ENCODE assay signal across 31 mouse cellular contexts in genomic region chr2:68814409-68814808, GRCm38 (mm10). TPM values are rescaled to one million over a fixed set of nuclear protein-coding genes. Genes with fewer than 3 reads are reported as not detected.
DNase-seq lines count a peak whose midpoint lies in the region; ATAC-seq lines count a peak whose summit lies in the region.
"Had no signal": no experiment of that assay in that cellular context is flagged by ENCODE, and none has a peak within 500 bp of the region (broad histone marks: within the 10 kb centered on the region; RNA-seq: fewer than 3 reads in every experiment).

No protein-coding gene starts in this region.

- ATAC-seq in limb, embryonic 13.5 days (ENCODE audit: low FRiP score, low read depth) = peak; percentile 36; the same call in 1 of the 2 replicates
- no peak for ATAC-seq in forebrain, embryonic 13.5 days
- ATAC-seq: CD4-positive, CD25-positive, alpha-beta regulatory T cell, adult 4 months; forebrain, embryonic 16.5 days; intestine, embryonic 16.5 days; midbrain, embryonic 15.5 days had no signal

- DNase-seq in limb, embryonic 10.5 days (ENCODE audit: low spot score) = no peak
- peak; percentile 47 for DNase-seq in embryo, embryonic 10 days (ENCODE audit: low spot score)
- peak; percentile 53 for DNase-seq in embryo, embryonic 11 days
- peak; percentile 32 for DNase-seq in lung, postnatal 10 days
- DNase-seq in layer of hippocampus, postnatal 25 days (ENCODE audit: extremely low spot score in 1 of 2, low spot score in 1 of 2) = no peak
- DNase-seq: adrenal gland, postnatal 25 days; cerebellum, adult 11-12 months; cerebellum, postnatal 10 days; gastrocnemius, adult 2 months; gastrocnemius, postnatal 36 days; heart, adult 18-20 months; heart, postnatal 36 days; kidney, adult 8-10 months; kidney, postnatal 25 days; left cerebral cortex, postnatal 4 days; retina, postnatal 1 day; right cerebral cortex, postnatal 14 days had no signal

- no peak overlapping the region for H3K9ac ChIP-seq in limb, embryonic 13.5 days
- H3K9ac ChIP-seq in forebrain, embryonic 13.5 days = no peak overlapping the region
- H3K9ac ChIP-seq: embryonic facial prominence, embryonic 12.5 days; hindbrain, embryonic 13.5 days; liver, embryonic 15.5 days; midbrain, embryonic 15.5 days; neural tube, embryonic 15.5 days had no signal

- H3K9me3 ChIP-seq in limb, embryonic 13.5 days = no peaks in the 10 kb centered on the region
- H3K9me3 ChIP-seq in limb, embryonic 10.5 days (replicated peaks) = no peaks in the 10 kb centered on the region
- H3K9me3 ChIP-seq in forebrain, embryonic 13.5 days (replicated peaks) = no peaks in the 10 kb centered on the region
- H3K9me3 ChIP-seq: embryonic facial prominence, embryonic 12.5 days; forebrain, embryonic 10.5 days; hindbrain, embryonic 13.5 days; liver, embryonic 15.5 days; midbrain, embryonic 10.5 days; midbrain, embryonic 15.5 days; neural tube, embryonic 15.5 days had no signal

- WGBS in limb, embryonic 13.5 days = 63% methylated on average over 2 of the region's 2 CpGs
- WGBS in limb, embryonic 10.5 days = 49% methylated on average over 2 of the region's 2 CpGs
- WGBS in forebrain, embryonic 13.5 days = 70% methylated on average over 2 of the region's 2 CpGs

- H3K4me2 ChIP-seq in limb, embryonic 13.5 days (replicated peaks) = no peak overlapping the region
- no peak overlapping the region for H3K4me2 ChIP-seq in forebrain, embryonic 13.5 days
- H3K4me2 ChIP-seq: embryonic facial prominence, embryonic 12.5 days; heart, embryonic 11.5 days; hindbrain, embryonic 13.5 days; liver, embryonic 15.5 days; midbrain, embryonic 15.5 days; neural tube, embryonic 15.5 days had no signal

- H3K36me3 ChIP-seq in limb, embryonic 13.5 days = no peaks in the 10 kb centered on the region
- H3K36me3 ChIP-seq in limb, embryonic 10.5 days = no peaks in the 10 kb centered on the region
- no peaks in the 10 kb centered on the region for H3K36me3 ChIP-seq in forebrain, embryonic 13.5 days (ENCODE audit: poor library complexity, severe bottlenecking)
- H3K36me3 ChIP-seq: embryonic facial prominence, embryonic 12.5 days; forebrain, embryonic 10.5 days; hindbrain, embryonic 13.5 days; liver, embryonic 15.5 days; midbrain, embryonic 10.5 days; midbrain, embryonic 15.5 days; neural tube, embryonic 15.5 days had no signal

- H3K4me1 ChIP-seq in limb, embryonic 13.5 days = no peaks in the 10 kb centered on the region
- no peaks in the 10 kb centered on the region for H3K4me1 ChIP-seq in limb, embryonic 10.5 days
- no peaks in the 10 kb centered on the region for H3K4me1 ChIP-seq in forebrain, embryonic 13.5 days
- H3K4me1 ChIP-seq: embryonic facial prominence, embryonic 12.5 days; hindbrain, embryonic 13.5 days; liver, embryonic 15.5 days; midbrain, embryonic 15.5 days; neural tube, embryonic 15.5 days had no signal

- H3K27ac ChIP-seq in limb, embryonic 13.5 days = no peak overlapping the region
- H3K27ac ChIP-seq in limb, embryonic 10.5 days = no peak overlapping the region
- no peak overlapping the region for H3K27ac ChIP-seq in forebrain, embryonic 13.5 days
- H3K27ac ChIP-seq: embryonic facial prominence, embryonic 12.5 days; forebrain, embryonic 10.5 days; gastrocnemius, adult 2 months; hindbrain, embryonic 13.5 days; layer of hippocampus, adult 2 months; liver, embryonic 15.5 days; midbrain, embryonic 10.5 days; midbrain, embryonic 15.5 days; neural tube, embryonic 15.5 days had no signal

- no peak overlapping the region for H3K4me3 ChIP-seq in limb, embryonic 13.5 days
- H3K4me3 ChIP-seq in limb, embryonic 10.5 days = no peak overlapping the region
- H3K4me3 ChIP-seq in forebrain, embryonic 13.5 days = no peak overlapping the region
- H3K4me3 ChIP-seq: embryonic facial prominence, embryonic 12.5 days; forebrain, embryonic 10.5 days; gastrocnemius, adult 2 months; hindbrain, embryonic 13.5 days; layer of hippocampus, adult 2 months; liver, embryonic 15.5 days; midbrain, embryonic 10.5 days; midbrain, embryonic 15.5 days; neural tube, embryonic 15.5 days had no signal

- no peaks in the 10 kb centered on the region for H3K27me3 ChIP-seq in limb, embryonic 13.5 days
- no peaks in the 10 kb centered on the region for H3K27me3 ChIP-seq in limb, embryonic 10.5 days (ENCODE audit: low read depth, poor library complexity, severe bottlenecking)
- no peaks in the 10 kb centered on the region for H3K27me3 ChIP-seq in forebrain, embryonic 13.5 days
- H3K27me3 ChIP-seq: embryonic facial prominence, embryonic 12.5 days; hindbrain, embryonic 13.5 days; liver, embryonic 15.5 days; midbrain, embryonic 15.5 days; neural tube, embryonic 15.5 days had no signal

RNA-seq across cellular contexts. Expression of gene Cers6, which starts 46.8 kb away (rescaled TPM):
- polyA plus RNA-seq in limb, embryonic 13.5 days (2015; fragmentation: Nextera tagmentation; extraction: Ambion mirVana) = 26.1 and 28.3 TPM in 2 replicates
- polyA plus RNA-seq in limb, embryonic 10.5 days (2016; fragmentation: Nextera tagmentation; extraction: Ambion mirVana) = 25.4 and 25.6 TPM in 2 replicates
- 36.7 and 40.1 TPM in 2 replicates for polyA plus RNA-seq in forebrain, embryonic 13.5 days (2015; fragmentation: Nextera tagmentation; extraction: Ambion mirVana)
- 10 to 100 TPM; 85.9 to 94.3 TPM for total RNA-seq in layer of hippocampus, postnatal 25 days (2021)

Comparison
In these comparisons a context has a peak if more than half of its experiments do, and no peak if none do; other contexts are left out.
1. DNase-seq: peak in embryo, embryonic 10 days (single experiment), embryo, embryonic 11 days (single experiment) and lung, postnatal 10 days (single experiment); none in limb, embryonic 10.5 days (single experiment) and layer of hippocampus, postnatal 25 days (0 of 2).